Mouse (Mus musculus): Measurements from ENCODE around the gene Kndc1.

GRCm38 (mm10) chr7:139914141-139915047 is 19.9 kb downstream of the Kndc1 start:
- TF ChIP-seq CTCF (IDR thresholded peaks at IDR 0.05; ENCODE audit: control insufficient read depth, insufficient read depth, low read length) (no peak), POLR2A (IDR thresholded peaks at IDR 0.05; ENCODE audit: borderline replicate concordance, control insufficient read depth, low read depth, low read length) (no peak)

All from bone marrow, adult 2 months (tissue).